10 mouse cellular contexts compared by ENCODE assay signal in genomic region chr14:11617362-11617761, GRCm38 (mm10).
A peak's percentile ranks its signal among the peaks of the same experiment; 100 is the strongest.
DNase-seq lines count a peak whose midpoint lies in the region; ATAC-seq and TF ChIP-seq lines count a peak whose summit lies in the region.
"Had no signal": no experiment of that assay in that cellular context is flagged by ENCODE, and none has a peak within 500 bp of the region (broad histone marks: within the 10 kb centered on the region; RNA-seq: fewer than 3 reads in every experiment).

No protein-coding gene starts in this region.

- no peaks in the 10 kb centered on the region for H3K9me3 ChIP-seq in forebrain, postnatal 0 days (ENCODE audit: low read length)
- H3K9me3 ChIP-seq: embryonic facial prominence, embryonic 15.5 days; limb, embryonic 12.5 days had no signal

- H3K9ac ChIP-seq in forebrain, postnatal 0 days = no peak overlapping the region
- H3K9ac ChIP-seq: embryonic facial prominence, embryonic 15.5 days; limb, embryonic 12.5 days had no signal

- TF ChIP-seq CTCF in layer of hippocampus, adult 2 months (conservative IDR thresholded peaks at IDR 0.05) = no peak
- no peak for TF ChIP-seq CTCF in forebrain, postnatal 0 days (IDR thresholded peaks at IDR 0.05; ENCODE audit: low read depth)

- 50% methylated on average over 6 of the region's 6 CpGs for WGBS in forebrain, postnatal 0 days

- H3K27me3 ChIP-seq in forebrain, postnatal 0 days (ENCODE audit: insufficient read depth, low read length) = no peaks in the 10 kb centered on the region
- H3K27me3 ChIP-seq: embryonic facial prominence, embryonic 15.5 days; limb, embryonic 12.5 days had no signal

- H3K4me2 ChIP-seq in forebrain, postnatal 0 days (ENCODE audit: low read depth) = no peak overlapping the region
- H3K4me2 ChIP-seq: embryonic facial prominence, embryonic 15.5 days; limb, embryonic 12.5 days had no signal

- H3K4me1 ChIP-seq in forebrain, postnatal 0 days (ENCODE audit: insufficient read depth) = peaks cover 3% of the 10 kb centered on the region; the same call in 1 of the 2 replicates

- peak; percentile 27 for DNase-seq in layer of hippocampus, adult 11-12 months (ENCODE audit: low spot score)
- no peak for DNase-seq in layer of hippocampus, adult 2 months (ENCODE audit: low spot score in 2 of 2)
- peak; percentile 46 to 57 for DNase-seq in adrenal gland, adult 18-20 months (ENCODE audit: low spot score in 2 of 2)
- DNase-seq in forebrain, postnatal 0 days = peak; percentile 29
- DNase-seq in kidney, adult 8-10 months = peak; percentile 11 to 28
- DNase-seq in lung, postnatal 36 days = peak; percentile 80
- DNase-seq in thymus, postnatal 14 days = no peak
- no peak for DNase-seq in urinary bladder, postnatal 4 days (ENCODE audit: low spot score in 2 of 2)

- ATAC-seq in forebrain, postnatal 0 days = peak; percentile 60

- no peak overlapping the region for H3K27ac ChIP-seq in layer of hippocampus, adult 2 months
- H3K27ac ChIP-seq in forebrain, postnatal 0 days (ENCODE audit: low read depth, low read length) = no peak overlapping the region
- H3K27ac ChIP-seq: embryonic facial prominence, embryonic 15.5 days; limb, embryonic 12.5 days had no signal

- no peaks in the 10 kb centered on the region for H3K36me3 ChIP-seq in forebrain, postnatal 0 days (ENCODE audit: insufficient read depth)
- H3K36me3 ChIP-seq: embryonic facial prominence, embryonic 15.5 days; limb, embryonic 12.5 days had no signal

- no peak overlapping the region for H3K4me3 ChIP-seq in layer of hippocampus, adult 2 months
- H3K4me3 ChIP-seq in forebrain, postnatal 0 days (ENCODE audit: low read depth, low read length) = no peak overlapping the region
- H3K4me3 ChIP-seq: embryonic facial prominence, embryonic 15.5 days; limb, embryonic 12.5 days had no signal

Comparison
In these comparisons a context has a peak if more than half of its experiments do, and no peak if none do; other contexts are left out.
1. DNase-seq: peak in layer of hippocampus, adult 11-12 months (single experiment), adrenal gland, adult 18-20 months (2 of 2), forebrain, postnatal 0 days (single experiment), kidney, adult 8-10 months (2 of 2) and lung, postnatal 36 days (single experiment); none in layer of hippocampus, adult 2 months (0 of 2), thymus, postnatal 14 days (single experiment) and urinary bladder, postnatal 4 days (0 of 2).